Mouse (Mus musculus) heart, postnatal 36 days (tissue): ENCODE results near the gene Chst8. TPM values are rescaled to one million over a fixed set of nuclear protein-coding genes. Genes with fewer than 3 reads are reported as not detected.

Source experiments
- DNase-seq, 2 experiments: peaks; one replicate each; pipeline ENCODE4 v3.0.0; 2021 to 2022
- intact Hi-C: fragments of 180-260 bp; cut with DNase I; formaldehyde crosslinking; loops from one replicate; pipeline ENCODE4 v1.15.1; 2025
- total RNA-seq, 2 experiments: library from RNA; stranded (reverse); gene quantifications; 2 replicates each; pipeline ENCODE4 v1.2.3; 2021

The Chst8 gene
- total RNA-seq, 2 experiments from 2014 or later = 0.24 TPM; not detected in 1

GRCm38 (mm10) chr7:34719599-34719998, 92.9 kb downstream of the Chst8 start:
- intact Hi-C loops = loop anchor here (1.0 kb wide), 1 partner anchor 43 kb away; no protein-coding TSS in a partner anchor
- DNase-seq = peak; percentile 52 to 68

DNA sequence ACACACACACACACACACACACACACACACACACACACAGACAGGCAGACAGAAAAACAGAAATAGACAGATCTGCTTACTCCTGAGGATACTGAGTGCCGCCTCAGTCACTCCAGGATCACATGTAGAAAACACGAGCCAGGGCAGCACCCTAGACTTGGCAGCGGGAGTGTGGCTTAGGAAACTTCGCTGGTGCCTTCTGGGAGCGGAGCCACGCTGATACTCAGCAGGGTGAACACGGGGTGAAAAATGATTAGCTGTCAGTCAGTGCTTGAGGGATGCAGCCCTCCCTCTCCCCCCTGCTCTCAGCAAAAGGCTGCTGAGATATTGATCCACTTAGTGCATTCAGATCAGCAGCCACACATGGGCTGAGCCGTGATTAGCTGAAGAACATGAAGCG, 93.9 kb downstream of the Chst8 start:
- peak; percentile 43 to 45 for DNase-seq

GRCm38 (mm10) chr7:34717161-34717810, 95.2 kb downstream of the Chst8 start:
- intact Hi-C loops = no loop called here
- DNase-seq = no peak

More for the DNA sequence above, 93.9 kb downstream of the Chst8 start:
- intact Hi-C loops = loop anchor here (1.0 kb wide), 1 partner anchor 42 kb away; no protein-coding TSS in a partner anchor

DNA sequence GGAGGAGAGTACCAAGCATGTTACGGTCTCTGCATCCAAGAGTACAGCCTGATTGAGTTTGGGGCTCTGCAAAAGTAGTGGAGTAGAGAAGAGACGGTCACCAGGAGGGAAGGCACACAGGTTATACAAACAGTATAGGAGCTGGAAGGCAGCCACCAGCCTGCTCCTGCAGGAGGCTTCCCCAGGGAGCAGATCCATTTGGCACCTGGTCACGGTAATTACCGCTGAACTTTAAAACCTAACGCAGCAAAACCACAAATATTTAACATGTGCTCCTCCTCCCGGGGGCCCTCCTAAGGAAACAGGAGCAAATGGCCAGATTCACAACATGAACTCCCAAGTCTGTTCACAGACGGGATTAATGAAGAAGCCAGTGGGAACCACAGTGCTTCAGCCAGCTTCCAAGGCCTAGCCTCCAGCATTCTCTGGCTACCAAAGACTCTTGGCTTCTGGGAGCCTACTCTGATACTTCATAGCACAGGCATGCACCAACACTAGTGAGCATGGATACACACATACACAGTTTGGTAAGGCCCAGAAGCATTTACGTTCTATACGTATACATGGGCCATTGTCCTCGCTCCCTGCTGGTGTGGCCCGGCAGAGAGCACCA, 97.6 kb downstream of the Chst8 start:
- DNase-seq = no peak
- intact Hi-C loops = no loop called here

DNA sequence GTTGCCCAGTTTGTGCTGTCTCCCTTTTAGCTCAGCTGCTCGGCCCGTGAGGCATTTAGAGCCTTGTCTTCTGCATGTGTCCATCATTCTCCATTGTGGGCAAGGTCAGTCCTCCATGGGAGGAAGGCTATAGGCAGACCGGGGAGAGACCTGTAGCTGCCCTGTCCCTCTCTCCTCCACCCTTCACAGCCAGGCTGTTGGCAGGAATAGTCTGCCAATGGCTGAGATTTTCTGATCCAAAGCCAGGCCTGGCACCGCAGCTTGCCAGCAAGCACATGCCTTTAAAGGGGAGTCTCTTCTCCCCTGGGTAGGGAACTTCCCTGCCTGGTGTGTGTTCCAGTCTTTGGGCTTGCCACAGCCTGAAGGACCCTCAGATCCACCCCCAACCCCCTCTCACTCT, 103.4 kb downstream of the Chst8 start:
- intact Hi-C loops = no loop called here
- DNase-seq = peak; percentile 47 to 61

DNA sequence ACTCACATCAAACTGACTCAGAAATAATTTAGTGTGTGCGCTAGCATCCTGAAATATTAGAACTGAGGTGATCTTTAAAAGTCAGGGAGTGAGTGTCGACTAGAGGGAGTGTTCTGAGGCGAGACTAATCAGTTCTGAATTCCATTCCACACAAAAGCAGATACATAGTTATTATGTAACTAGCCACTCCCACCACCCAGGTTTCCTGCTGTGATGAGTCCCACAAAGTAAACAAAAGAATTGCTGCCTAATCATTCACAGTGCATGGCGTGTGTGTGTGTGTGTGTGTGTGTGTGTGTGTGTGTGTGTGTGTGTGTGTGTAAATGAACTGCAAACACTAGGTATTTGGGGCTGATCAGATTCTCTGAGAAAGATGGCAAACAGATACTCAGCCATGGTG, 108.1 kb downstream of the Chst8 start:
- no peak for DNase-seq
- intact Hi-C loops = no loop called here

DNA sequence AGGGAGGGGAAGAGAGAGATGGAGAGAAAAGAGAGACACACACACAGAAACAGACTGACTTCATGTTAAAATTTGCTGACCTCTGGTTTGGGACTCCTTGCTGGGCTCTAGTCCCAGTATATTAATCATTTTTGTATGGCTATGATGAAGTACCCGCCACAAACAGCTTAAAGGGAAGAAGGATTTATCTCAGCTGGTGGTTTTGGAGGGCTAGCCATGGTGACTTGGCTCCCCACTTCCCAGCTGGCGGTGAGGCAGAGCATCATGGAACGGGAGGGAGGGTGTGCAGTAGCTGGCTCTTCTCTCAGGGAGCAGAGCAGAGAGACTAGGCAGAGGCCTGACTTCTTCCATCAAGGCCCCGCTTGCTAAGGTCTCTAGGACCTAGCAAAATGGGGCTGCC, 109.1 kb downstream of the Chst8 start:
- intact Hi-C loops = no loop called here
- no peak for DNase-seq

GRCm38 (mm10) chr7:34702718-34703351, 109.7 kb downstream of the Chst8 start:
- intact Hi-C loops = no loop called here
- DNase-seq = peak in 1 of 2 experiments; percentile 17

GRCm38 (mm10) chr7:34699888-34700287, 112.6 kb downstream of the Chst8 start:
- DNase-seq = no peak
- intact Hi-C loops = no loop called here

GRCm38 (mm10) chr7:34698221-34698620, 114.3 kb downstream of the Chst8 start:
- intact Hi-C loops = no loop called here
- no peak for DNase-seq

- intact Hi-C loops = no loop called here
These were observed 116.4 kb downstream of the Chst8 start for GRCm38 (mm10) chr7:34696086-34696485.

DNA sequence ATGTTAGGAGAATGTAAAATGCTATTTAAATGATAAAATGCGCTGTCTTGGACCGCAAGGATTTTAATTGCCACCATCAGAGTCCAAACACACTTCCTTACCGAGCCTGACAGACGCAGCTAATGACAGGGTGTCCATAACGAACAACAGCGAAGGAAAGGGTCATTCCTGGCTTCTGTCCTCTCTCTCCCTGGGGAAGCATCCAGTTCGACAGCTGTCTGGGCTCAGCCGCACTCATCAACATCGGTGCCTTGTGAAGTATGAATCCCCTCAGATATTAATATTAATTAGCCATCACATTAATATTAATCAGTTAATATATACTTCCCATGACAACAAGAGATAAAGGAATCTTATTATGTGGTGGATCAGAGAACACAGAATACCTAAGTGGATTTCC, 117.6 kb downstream of the Chst8 start:
- intact Hi-C loops = no loop called here
- no peak for DNase-seq

More at GRCm38 (mm10) chr7:34696086-34696485, 116.4 kb downstream of the Chst8 start:
- DNase-seq = no peak

GRCm38 (mm10) chr7:34693916-34694315, 118.6 kb downstream of the Chst8 start:
- intact Hi-C loops = no loop called here
- DNase-seq = no peak

GRCm38 (mm10) chr7:34693072-34693471, 119.4 kb downstream of the Chst8 start:
- intact Hi-C loops = no loop called here
- DNase-seq = no peak

DNA sequence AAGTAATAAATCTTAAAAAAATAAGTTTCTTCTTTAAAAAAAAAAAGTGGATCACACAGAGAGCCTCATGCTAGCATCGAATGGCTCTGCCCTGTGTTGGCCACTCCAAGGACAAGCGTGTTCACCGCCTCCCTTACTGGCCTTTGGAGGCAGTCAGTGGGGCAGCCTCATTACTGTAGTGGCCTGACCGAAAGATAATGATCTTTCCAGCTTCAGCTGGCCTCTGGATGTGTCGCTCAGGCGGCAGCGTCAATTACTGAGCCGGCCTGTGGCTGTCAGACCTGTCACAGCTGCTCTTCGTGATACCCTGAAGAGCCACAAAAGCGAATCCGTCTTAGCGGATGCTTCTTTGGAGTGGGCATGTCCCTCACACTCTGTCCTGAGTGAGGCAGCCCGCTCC, 122.4 kb downstream of the Chst8 start:
- no peak for DNase-seq
- intact Hi-C loops = no loop called here

DNA sequence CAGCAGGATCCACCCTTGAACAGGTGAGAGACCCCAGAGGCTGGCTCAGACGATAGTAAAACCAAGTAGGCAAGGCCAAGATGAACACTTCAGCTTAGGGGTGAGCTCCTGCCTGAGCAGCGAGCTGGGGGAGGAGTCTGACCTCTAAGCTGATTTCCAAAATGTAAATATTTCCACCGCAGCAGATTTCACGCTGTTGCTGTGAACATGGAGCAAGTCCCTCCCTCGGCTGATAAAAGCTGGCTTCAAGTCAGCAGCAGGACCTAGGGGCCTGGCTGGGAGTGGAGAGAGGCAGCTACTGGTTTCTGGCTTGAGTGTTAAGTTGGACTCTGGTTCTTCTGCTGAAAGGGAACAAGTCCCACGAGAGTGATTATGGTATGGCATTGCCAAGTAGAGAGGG, 123.5 kb downstream of the Chst8 start:
- intact Hi-C loops = no loop called here
- no peak for DNase-seq

DNA sequence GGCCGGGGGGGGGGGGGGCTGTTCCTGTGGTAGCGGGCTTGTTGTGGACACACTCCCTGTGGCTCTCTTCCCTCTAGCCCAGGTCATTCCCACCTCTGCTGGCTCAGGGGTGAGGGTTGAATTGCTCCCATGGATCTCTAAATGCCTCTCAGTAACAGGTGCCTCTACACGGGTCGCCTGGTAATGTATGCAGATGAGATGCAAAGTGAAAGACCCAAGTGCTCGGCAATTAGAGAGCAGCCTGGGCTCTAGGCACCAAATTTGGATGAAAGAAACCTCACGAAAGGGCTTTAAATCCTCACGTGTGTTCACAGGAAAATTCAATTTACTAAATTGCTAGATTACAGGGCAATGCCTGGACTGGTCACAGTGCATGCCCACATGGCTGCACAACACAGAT, 126.7 kb downstream of the Chst8 start:
- DNase-seq = no peak
- intact Hi-C loops = no loop called here

GRCm38 (mm10) chr7:34685176-34685575, 127.3 kb downstream of the Chst8 start:
- intact Hi-C loops = no loop called here
- DNase-seq = no peak

- no peak for DNase-seq
- intact Hi-C loops = no loop called here
These were observed 131.6 kb downstream of the Chst8 start for GRCm38 (mm10) chr7:34680771-34681421.

DNA sequence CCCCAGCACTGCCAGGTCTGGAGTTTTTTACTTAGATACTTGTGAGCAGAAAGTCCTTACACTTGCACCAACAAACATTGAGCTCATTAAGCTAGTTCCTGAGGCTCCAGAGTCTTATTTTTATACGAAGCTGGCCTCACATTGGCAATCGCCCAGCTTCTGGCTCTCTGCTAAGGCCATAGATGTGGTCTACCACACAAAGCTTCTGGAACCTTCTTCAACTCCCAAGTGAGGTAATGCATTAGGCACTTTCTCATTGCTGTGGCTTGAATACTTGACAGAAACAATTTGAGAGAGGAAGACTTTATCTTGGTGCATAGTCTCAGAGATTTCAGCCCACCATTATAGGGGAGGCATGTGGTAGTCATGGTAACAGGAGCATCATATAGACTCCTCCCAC, 132.6 kb downstream of the Chst8 start:
- intact Hi-C loops = loop anchor here (5.0 kb wide), 1 partner anchor 582 kb away; no protein-coding TSS in a partner anchor

GRCm38 (mm10) chr7:34675831-34676514, 136.5 kb downstream of the Chst8 start:
- intact Hi-C loops = loop anchor here (1.0 to 5.0 kb wide), 4 partner anchors 43 to 586 kb away; no protein-coding TSS in a partner anchor
- DNase-seq = peak; percentile 77 to 79

More for the DNA sequence above, 132.6 kb downstream of the Chst8 start:
- DNase-seq = no peak
